Mouse (Mus musculus): ENCODE data around the gene B3gnt4. TPM values are rescaled to one million over a fixed set of nuclear protein-coding genes. Genes with fewer than 3 reads are reported as not detected.

Gene B3gnt4
- 2.7 and 3.3 TPM in 2 replicates for polyA plus RNA-seq (2012; rRNA removed)

GRCm38 (mm10) chr5:123510160-123510559 is at the start of gene B3gnt4:
Gene B3gnt4 (plus strand): TSS chr5:123510460.

GRCm38 (mm10) chr5:123489112-123489785 is 21.0 kb upstream of the B3gnt4 start, which contains the start of the genes Lrrc43 and Il31:
Gene Lrrc43 (plus strand): TSS chr5:123489305.
Gene Il31 (minus strand): TSS chr5:123489489.

GRCm38 (mm10) chr5:123523692-123524392 is 13.6 kb downstream of the B3gnt4 start, which contains the start of gene Diablo:
Gene Diablo (minus strand): TSS chr5:123524176.

GRCm38 (mm10) chr5:123525281-123525680 is 15.0 kb downstream of the B3gnt4 start, which contains the start of gene Gm49027:
Gene Gm49027 (minus strand): TSS chr5:123525488.

Other genes with a start within 250 kb of the B3gnt4 start
- 52.2 and 66.4 TPM in 2 replicates for gene Bcl7a, start 166.6 kb upstream of the B3gnt4 start, polyA plus RNA-seq (2012; rRNA removed)
- 31.7 TPM in 2 replicates for gene Mlxip, start 115.7 kb upstream of the B3gnt4 start, polyA plus RNA-seq (2012; rRNA removed)
- gene Lrrc43, start 21.2 kb upstream of the B3gnt4 start, polyA plus RNA-seq (2012; rRNA removed), result 0.21 and 0.23 TPM in 2 replicates
- gene Il31, start 21.0 kb upstream of the B3gnt4 start, polyA plus RNA-seq (2012; rRNA removed), result not detected in 2 replicates
- 106 and 107 TPM in 2 replicates for gene Diablo, start 13.7 kb downstream of the B3gnt4 start, polyA plus RNA-seq (2012; rRNA removed)
- 9.2 and 11.4 TPM in 2 replicates for gene Gm49027, start 15.0 kb downstream of the B3gnt4 start, polyA plus RNA-seq (2012; rRNA removed)
- gene Vps33a, start 62.6 kb downstream of the B3gnt4 start, polyA plus RNA-seq (2012; rRNA removed), result 34.7 and 36.0 TPM in 2 replicates
- 82.7 and 86.3 TPM in 2 replicates for gene Clip1, start 174.2 kb downstream of the B3gnt4 start, polyA plus RNA-seq (2012; rRNA removed)
- gene Zcchc8, start 210.6 kb downstream of the B3gnt4 start, polyA plus RNA-seq (2012; rRNA removed), result 85.6 and 91.2 TPM in 2 replicates
- 136 and 152 TPM in 2 replicates for gene Rsrc2, start 239.0 kb downstream of the B3gnt4 start, polyA plus RNA-seq (2012; rRNA removed)
- gene Kntc1, start 239.3 kb downstream of the B3gnt4 start, polyA plus RNA-seq (2012; rRNA removed), result 16.6 and 19.0 TPM in 2 replicates